Mouse (Mus musculus): ENCODE results near the gene Tbx19. TPM values are rescaled to one million over a fixed set of nuclear protein-coding genes. Genes with fewer than 3 reads are reported as not detected.
A peak's percentile ranks its signal among the peaks of the same experiment; 100 is the strongest.

Gene Tbx19
- polyA plus RNA-seq, 1 experiment from 2014 or later, result 0.08 TPM

GRCm38 (mm10) chr1:165178075-165178474, 17.5 kb upstream of the Tbx19 start:
- Histone ChIP-seq H3K36me3 (ENCODE audit: control insufficient read depth, insufficient read depth, low read length) (peaks cover 20% of the 10 kb centered on the region), H3K27me3 (replicated peaks; ENCODE audit: control insufficient read depth, insufficient read depth, low read length) (no peaks in the 10 kb centered on the region), H3K27ac (ENCODE audit: low read depth) (no peak overlapping the region), H3K9ac (ENCODE audit: low read length) (no peak overlapping the region), H3K9me3 (ENCODE audit: control insufficient read depth, low read length) (no peaks in the 10 kb centered on the region), H3K4me3 (ENCODE audit: low read depth, low read length) (no peak overlapping the region), H3K4me1 (replicated peaks; ENCODE audit: control insufficient read depth, insufficient read depth, low read length) (no peaks in the 10 kb centered on the region), H3K4me2 (ENCODE audit: low read length) (no peak overlapping the region)
- no peak for DNase-seq (ENCODE audit: low spot score)
- ATAC-seq (replicated peaks; ENCODE audit: low FRiP score, low TSS enrichment, low read depth), result no peak
- 66% methylated on average over 6 of the region's 6 CpGs for WGBS

- no peak overlapping the region for H3K4me3 ChIP-seq (ENCODE audit: low read depth, low read length)
- 70% methylated on average over 7 of the region's 9 CpGs for WGBS
- H3K9ac ChIP-seq (ENCODE audit: low read length), result no peak overlapping the region
- ATAC-seq (replicated peaks; ENCODE audit: low FRiP score, low TSS enrichment, low read depth), result no peak
- H3K4me1 ChIP-seq (replicated peaks; ENCODE audit: control insufficient read depth, insufficient read depth, low read length), result no peaks in the 10 kb centered on the region
- H3K27me3 ChIP-seq (replicated peaks; ENCODE audit: control insufficient read depth, insufficient read depth, low read length), result no peaks in the 10 kb centered on the region
- no peak overlapping the region for H3K27ac ChIP-seq (ENCODE audit: low read depth)
- peak; percentile 41 for DNase-seq (ENCODE audit: low spot score)
- H3K4me2 ChIP-seq (ENCODE audit: low read length), result no peak overlapping the region
- peaks cover 14% of the 10 kb centered on the region; the same call in 1 of the 2 replicates for H3K36me3 ChIP-seq (ENCODE audit: control insufficient read depth, insufficient read depth, low read length)
- H3K9me3 ChIP-seq (ENCODE audit: control insufficient read depth, low read length), result no peaks in the 10 kb centered on the region
Measured at GRCm38 (mm10) chr1:165174059-165174616, 13.6 kb upstream of the Tbx19 start.

DNA sequence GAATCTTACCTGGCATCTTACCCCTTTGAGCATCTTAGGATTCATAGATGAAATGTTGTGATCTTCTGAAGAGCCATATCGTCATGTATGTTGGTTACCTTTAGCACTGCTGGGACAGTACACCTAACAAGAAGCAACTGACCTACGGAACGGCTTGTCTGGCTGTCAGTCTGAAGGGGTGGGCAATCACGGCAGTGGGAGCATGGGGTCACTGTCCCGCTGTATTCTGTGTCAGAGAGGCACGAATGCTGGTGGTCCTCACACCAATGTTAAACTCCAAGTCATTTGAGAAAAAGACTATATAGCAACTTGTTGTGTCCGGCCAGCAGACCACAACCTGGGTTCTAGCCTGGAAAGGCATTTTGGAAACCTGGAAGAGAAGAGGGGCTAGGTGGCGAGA, 10.7 kb upstream of the Tbx19 start:
- H3K4me2 ChIP-seq (ENCODE audit: low read length), result no peak overlapping the region
- no peak for DNase-seq (ENCODE audit: low spot score)
- H3K36me3 ChIP-seq (ENCODE audit: control insufficient read depth, insufficient read depth, low read length), result no peaks in the 10 kb centered on the region
- H3K4me3 ChIP-seq (ENCODE audit: low read depth, low read length), result no peak overlapping the region
- no peaks in the 10 kb centered on the region for H3K4me1 ChIP-seq (replicated peaks; ENCODE audit: control insufficient read depth, insufficient read depth, low read length)
- no peak for ATAC-seq (replicated peaks; ENCODE audit: low FRiP score, low TSS enrichment, low read depth)
- WGBS, result 85% methylated on average over 7 of the region's 8 CpGs
- H3K27ac ChIP-seq (ENCODE audit: low read depth), result no peak overlapping the region
- no peaks in the 10 kb centered on the region for H3K27me3 ChIP-seq (replicated peaks; ENCODE audit: control insufficient read depth, insufficient read depth, low read length)
- H3K9ac ChIP-seq (ENCODE audit: low read length), result no peak overlapping the region
- no peaks in the 10 kb centered on the region for H3K9me3 ChIP-seq (ENCODE audit: control insufficient read depth, low read length)

GRCm38 (mm10) chr1:165170157-165170556, 9.6 kb upstream of the Tbx19 start:
- Histone ChIP-seq H3K9me3 (ENCODE audit: control insufficient read depth, low read length) (no peaks in the 10 kb centered on the region), H3K27me3 (replicated peaks; ENCODE audit: control insufficient read depth, insufficient read depth, low read length) (no peaks in the 10 kb centered on the region), H3K27ac (ENCODE audit: low read depth) (no peak overlapping the region), H3K4me3 (ENCODE audit: low read depth, low read length) (no peak overlapping the region), H3K9ac (ENCODE audit: low read length) (no peak overlapping the region), H3K4me2 (ENCODE audit: low read length) (no peak overlapping the region), H3K36me3 (ENCODE audit: control insufficient read depth, insufficient read depth, low read length) (no peaks in the 10 kb centered on the region), H3K4me1 (replicated peaks; ENCODE audit: control insufficient read depth, insufficient read depth, low read length) (no peaks in the 10 kb centered on the region)
- no peak for ATAC-seq (replicated peaks; ENCODE audit: low FRiP score, low TSS enrichment, low read depth)
- 75% methylated on average over 5 of the region's 5 CpGs for WGBS
- no peak for DNase-seq (ENCODE audit: low spot score)

DNA sequence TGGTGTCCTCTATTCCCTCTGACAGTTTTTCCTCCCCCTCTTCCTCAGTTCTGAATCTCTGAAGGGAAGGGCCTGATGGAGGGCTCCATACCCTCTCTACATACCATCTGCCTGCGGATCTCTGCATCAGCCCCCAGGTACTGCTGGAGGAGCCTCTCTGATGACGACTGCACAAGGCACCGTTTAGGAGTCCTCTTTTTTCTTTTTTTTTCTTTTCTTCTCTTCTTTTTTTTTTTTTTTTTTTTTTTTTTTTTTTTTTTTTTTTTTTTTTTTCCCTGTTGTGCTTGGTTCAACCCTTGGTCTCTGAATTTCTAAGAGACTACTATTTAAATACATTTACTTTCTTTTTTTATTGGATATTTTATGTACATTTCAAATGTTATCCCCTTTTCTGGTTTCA, 8.9 kb upstream of the Tbx19 start:
- H3K36me3 ChIP-seq (ENCODE audit: control insufficient read depth, insufficient read depth, low read length), result no peaks in the 10 kb centered on the region
- no peak overlapping the region for H3K4me2 ChIP-seq (ENCODE audit: low read length)
- no peak for DNase-seq (ENCODE audit: low spot score)
- H3K27me3 ChIP-seq (replicated peaks; ENCODE audit: control insufficient read depth, insufficient read depth, low read length), result no peaks in the 10 kb centered on the region
- no peaks in the 10 kb centered on the region for H3K9me3 ChIP-seq (ENCODE audit: control insufficient read depth, low read length)
- H3K9ac ChIP-seq (ENCODE audit: low read length), result no peak overlapping the region
- 90% methylated on average over 3 of the region's 3 CpGs for WGBS
- no peak overlapping the region for H3K4me3 ChIP-seq (ENCODE audit: low read depth, low read length)
- no peaks in the 10 kb centered on the region for H3K4me1 ChIP-seq (replicated peaks; ENCODE audit: control insufficient read depth, insufficient read depth, low read length)
- no peak overlapping the region for H3K27ac ChIP-seq (ENCODE audit: low read depth)
- no peak for ATAC-seq (replicated peaks; ENCODE audit: low FRiP score, low TSS enrichment, low read depth)

GRCm38 (mm10) chr1:165164920-165165319, 4.3 kb upstream of the Tbx19 start:
- no peak overlapping the region for H3K9ac ChIP-seq (ENCODE audit: low read length)
- DNase-seq (ENCODE audit: low spot score), result no peak
- H3K36me3 ChIP-seq (ENCODE audit: control insufficient read depth, insufficient read depth, low read length), result no peaks in the 10 kb centered on the region
- no peak overlapping the region for H3K4me3 ChIP-seq (ENCODE audit: low read depth, low read length)
- no peaks in the 10 kb centered on the region for H3K27me3 ChIP-seq (replicated peaks; ENCODE audit: control insufficient read depth, insufficient read depth, low read length)
- no peaks in the 10 kb centered on the region for H3K9me3 ChIP-seq (ENCODE audit: control insufficient read depth, low read length)
- no peak overlapping the region for H3K4me2 ChIP-seq (ENCODE audit: low read length)
- ATAC-seq (replicated peaks; ENCODE audit: low FRiP score, low TSS enrichment, low read depth), result no peak
- no peak overlapping the region for H3K27ac ChIP-seq (ENCODE audit: low read depth)
- H3K4me1 ChIP-seq (replicated peaks; ENCODE audit: control insufficient read depth, insufficient read depth, low read length), result no peaks in the 10 kb centered on the region
- WGBS, result 83% methylated on average over 6 of the region's 6 CpGs

DNA sequence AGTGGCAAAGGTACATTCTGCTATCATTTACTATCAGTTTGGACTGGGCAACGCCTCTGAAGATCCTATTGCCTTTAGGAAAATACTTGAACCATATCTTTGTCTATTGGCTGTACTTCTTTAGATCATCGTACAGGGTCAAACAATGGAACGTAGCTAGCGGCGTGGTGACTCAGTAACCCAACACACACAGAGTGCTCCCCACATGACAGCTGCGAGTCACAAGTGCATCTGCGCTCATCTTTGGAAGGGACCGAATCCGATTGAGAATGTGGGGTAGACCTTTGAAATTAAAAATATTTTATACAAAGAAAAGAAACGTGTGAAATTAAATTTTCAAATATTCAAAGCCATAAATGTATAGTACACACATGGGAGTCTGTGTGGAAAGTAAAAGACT, 1.7 kb downstream of the Tbx19 start:
- no peaks in the 10 kb centered on the region for H3K4me1 ChIP-seq (replicated peaks; ENCODE audit: control insufficient read depth, insufficient read depth, low read length)

DNA sequence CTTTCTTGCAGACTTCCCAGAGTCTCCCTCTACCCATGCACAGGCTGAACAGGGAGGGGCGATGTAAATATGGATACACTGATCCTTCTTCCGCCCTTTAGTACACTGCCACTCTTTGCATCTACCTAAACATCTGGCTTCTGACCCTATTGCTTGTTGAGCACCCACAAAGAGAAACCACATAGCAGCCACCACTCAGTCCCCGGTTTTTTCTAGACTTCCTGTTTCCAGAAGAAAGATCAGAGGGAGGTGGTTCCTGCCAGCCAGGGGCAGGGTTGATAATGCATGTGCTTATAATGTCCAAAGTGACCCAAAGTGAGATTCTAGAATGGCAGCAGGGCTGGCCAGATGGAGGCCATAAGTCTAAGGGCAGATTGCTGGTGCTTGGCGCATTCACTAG, 6.4 kb downstream of the Tbx19 start:
- H3K27ac ChIP-seq (ENCODE audit: low read depth), result no peak overlapping the region
- no peak for ATAC-seq (replicated peaks; ENCODE audit: low FRiP score, low TSS enrichment, low read depth)
- DNase-seq (ENCODE audit: low spot score), result no peak
- H3K9me3 ChIP-seq (ENCODE audit: control insufficient read depth, low read length), result no peaks in the 10 kb centered on the region
- H3K27me3 ChIP-seq (replicated peaks; ENCODE audit: control insufficient read depth, insufficient read depth, low read length), result no peaks in the 10 kb centered on the region
- no peak overlapping the region for H3K4me2 ChIP-seq (ENCODE audit: low read length)
- 87% methylated on average over 4 of the region's 4 CpGs for WGBS
- H3K4me3 ChIP-seq (ENCODE audit: low read depth, low read length), result no peak overlapping the region
- no peaks in the 10 kb centered on the region for H3K36me3 ChIP-seq (ENCODE audit: control insufficient read depth, insufficient read depth, low read length)
- no peaks in the 10 kb centered on the region for H3K4me1 ChIP-seq (replicated peaks; ENCODE audit: control insufficient read depth, insufficient read depth, low read length)
- no peak overlapping the region for H3K9ac ChIP-seq (ENCODE audit: low read length)

More for the DNA sequence above, 1.7 kb downstream of the Tbx19 start:
- WGBS, result 82% methylated on average over 10 of the region's 10 CpGs
- no peak for DNase-seq (ENCODE audit: low spot score)
- Histone ChIP-seq H3K9ac (ENCODE audit: low read length) (no peak overlapping the region), H3K4me2 (ENCODE audit: low read length) (no peak overlapping the region), H3K9me3 (ENCODE audit: control insufficient read depth, low read length) (no peaks in the 10 kb centered on the region), H3K36me3 (ENCODE audit: control insufficient read depth, insufficient read depth, low read length) (no peaks in the 10 kb centered on the region), H3K27me3 (replicated peaks; ENCODE audit: control insufficient read depth, insufficient read depth, low read length) (no peaks in the 10 kb centered on the region), H3K27ac (ENCODE audit: low read depth) (no peak overlapping the region), H3K4me3 (ENCODE audit: low read depth, low read length) (no peak overlapping the region)
- ATAC-seq (replicated peaks; ENCODE audit: low FRiP score, low TSS enrichment, low read depth), result no peak

DNA sequence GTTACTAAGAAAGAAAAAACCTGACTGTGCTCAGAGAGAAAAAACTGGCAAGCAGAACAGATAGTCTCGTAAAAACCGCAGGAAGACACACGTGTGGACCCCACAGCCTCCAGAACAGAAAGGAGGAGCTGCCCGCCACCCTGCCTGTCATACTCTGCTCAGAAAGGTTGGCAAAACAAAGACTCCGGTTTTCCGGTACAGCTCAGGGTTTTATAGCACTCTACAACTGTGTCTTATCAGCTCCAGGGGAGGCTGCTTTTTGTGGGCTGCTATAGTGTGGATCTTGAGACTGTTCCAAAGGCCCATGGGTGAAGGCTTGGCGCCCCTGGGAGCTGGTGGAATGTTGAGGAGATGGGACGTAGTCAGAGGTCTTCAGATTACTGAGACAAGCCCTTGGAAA, 9.4 kb downstream of the Tbx19 start:
- Histone ChIP-seq H3K9me3 (ENCODE audit: control insufficient read depth, low read length) (no peaks in the 10 kb centered on the region), H3K4me3 (ENCODE audit: low read depth, low read length) (no peak overlapping the region), H3K4me1 (replicated peaks; ENCODE audit: control insufficient read depth, insufficient read depth, low read length) (no peaks in the 10 kb centered on the region), H3K27me3 (replicated peaks; ENCODE audit: control insufficient read depth, insufficient read depth, low read length) (no peaks in the 10 kb centered on the region), H3K4me2 (ENCODE audit: low read length) (no peak overlapping the region), H3K9ac (ENCODE audit: low read length) (no peak overlapping the region), H3K36me3 (ENCODE audit: control insufficient read depth, insufficient read depth, low read length) (no peaks in the 10 kb centered on the region), H3K27ac (ENCODE audit: low read depth) (no peak overlapping the region)
- 53% methylated on average over 8 of the region's 8 CpGs for WGBS
- ATAC-seq (replicated peaks; ENCODE audit: low FRiP score, low TSS enrichment, low read depth), result no peak
- DNase-seq (ENCODE audit: low spot score), result no peak

Data from intestine, embryonic 14.5 days (tissue).